Mouse (Mus musculus) intestine, embryonic 16.5 days (tissue): ENCODE measurements around the gene Prox1. TPM values are rescaled to one million over a fixed set of nuclear protein-coding genes. Genes with fewer than 3 reads are reported as not detected.

Source experiments
- ATAC-seq: fragments of 200-750 bp; cut with Nextera tagmentation; 2 replicates; pipeline ENCODE4 v1.8.0; 2017; ENCODE audit warnings: moderate TSS enrichment, moderate library complexity
- H3K27ac ChIP-seq: fragments of 300-500 bp; sonication (generic); 2 replicates; pipeline ENCODE4 v1.5.1; 2014; ENCODE audit warnings: mild to moderate bottlenecking, low read length
- H3K27me3 ChIP-seq: fragments of 300-500 bp; sonication (generic); replicated peaks from 2 replicates; pipeline ENCODE4 v1.6.1; 2014; ENCODE audit warnings: low read length, control low read depth, mixed read lengths; ENCODE audit not compliant: control insufficient read depth, insufficient read depth
- H3K36me3 ChIP-seq: fragments of 300-500 bp; sonication (generic); 2 replicates; pipeline ENCODE4 v1.6.1; 2014; ENCODE audit warnings: low read length, control low read depth; ENCODE audit not compliant: control insufficient read depth, insufficient read depth
- H3K4me1 ChIP-seq: fragments of 300-500 bp; sonication (generic); 2 replicates; pipeline ENCODE4 v1.6.1; 2014; ENCODE audit warnings: low read length, control low read depth, mixed read lengths; ENCODE audit not compliant: control insufficient read depth, insufficient read depth
- H3K4me2 ChIP-seq: fragments of 300-500 bp; sonication (generic); 2 replicates; pipeline ENCODE4 v1.6.1; 2014; ENCODE audit warnings: low read depth, low read length, control low read depth
- H3K4me3 ChIP-seq: fragments of 300-500 bp; sonication (generic); 2 replicates; pipeline ENCODE4 v1.5.1; 2014; ENCODE audit warnings: mild to moderate bottlenecking, low read length
- H3K9ac ChIP-seq: fragments of 300-500 bp; sonication (generic); 2 replicates; pipeline ENCODE4 v1.6.1; 2014; ENCODE audit warnings: low read depth, low read length
- H3K9me3 ChIP-seq: fragments of 300-500 bp; sonication (generic); 2 replicates; pipeline ENCODE4 v1.6.1; 2016; ENCODE audit warnings: low read length, control low read depth; ENCODE audit not compliant: control insufficient read depth
- WGBS: fragments of 180-500 bp; shearing (Covaris S2); extraction: QIAGEN DNeasy Blood & Tissue Kit; methylation state at CpG from one replicate; pipeline ENCODE4 v1.1.7; 2014; 5-methylcytosine and 5-hydroxymethylcytosine counted together
- polyA plus RNA-seq: library from polyadenylated mRNA; unstranded; fragments of >200 nt; fragmentation: Nextera tagmentation; extraction: Ambion mirVana; gene quantifications from 2 replicates; pipeline ENCODE4 v1.2.1, GENCODE M21; 2015

The Prox1 gene
- polyA plus RNA-seq, 1 experiment from 2014 or later, result 1.8 TPM

- peaks cover 2% of the 10 kb centered on the region; the same call in 1 of the 2 replicates for H3K27me3 ChIP-seq
- no peak overlapping the region for H3K4me2 ChIP-seq
- no peaks in the 10 kb centered on the region for H3K4me1 ChIP-seq
- no peak overlapping the region for H3K4me3 ChIP-seq
- H3K27ac ChIP-seq, result no peak overlapping the region
- H3K9ac ChIP-seq, result no peak overlapping the region
- no peak for ATAC-seq
- 41% methylated on average over 2 of the region's 2 CpGs for WGBS
- H3K9me3 ChIP-seq, result no peaks in the 10 kb centered on the region
- H3K36me3 ChIP-seq, result no peaks in the 10 kb centered on the region
These were observed 15.5 kb downstream of the Prox1 start for GRCm38 (mm10) chr1:190155021-190155420.

- no peak for ATAC-seq
- 22% methylated on average over 7 of the region's 7 CpGs for WGBS
These were observed 16.2 kb downstream of the Prox1 start for GRCm38 (mm10) chr1:190154292-190154691.

GRCm38 (mm10) chr1:190152603-190153002 lies 17.9 kb downstream of the Prox1 start:
- H3K9me3 ChIP-seq, result no peaks in the 10 kb centered on the region
- 94% methylated on average over 6 of the region's 6 CpGs for WGBS
- no peak overlapping the region for H3K9ac ChIP-seq
- no peak overlapping the region for H3K27ac ChIP-seq
- no peaks in the 10 kb centered on the region for H3K4me1 ChIP-seq
- no peak overlapping the region for H3K4me2 ChIP-seq
- no peaks in the 10 kb centered on the region for H3K36me3 ChIP-seq
- no peak for ATAC-seq
- H3K27me3 ChIP-seq, result no peaks in the 10 kb centered on the region; the same call in 1 of the 2 replicates
- H3K4me3 ChIP-seq, result no peak overlapping the region

More at GRCm38 (mm10) chr1:190154292-190154691, 16.2 kb downstream of the Prox1 start:
- Histone ChIP-seq H3K36me3 (no peaks in the 10 kb centered on the region), H3K4me2 (no peak overlapping the region), H3K9me3 (no peaks in the 10 kb centered on the region), H3K4me1 (no peaks in the 10 kb centered on the region), H3K9ac (no peak overlapping the region), H3K27me3 (peaks cover 2% of the 10 kb centered on the region; the same call in 1 of the 2 replicates), H3K27ac (no peak overlapping the region), H3K4me3 (no peak overlapping the region)

GRCm38 (mm10) chr1:190149233-190149741 lies 21.2 kb downstream of the Prox1 start:
- no peaks in the 10 kb centered on the region for H3K27me3 ChIP-seq
- H3K9ac ChIP-seq, result no peak overlapping the region
- H3K27ac ChIP-seq, result no peak overlapping the region
- ATAC-seq, result no peak
- no peaks in the 10 kb centered on the region for H3K9me3 ChIP-seq
- no peak overlapping the region for H3K4me2 ChIP-seq
- H3K4me1 ChIP-seq, result no peaks in the 10 kb centered on the region
- WGBS, result 47% methylated on average over 17 of the region's 17 CpGs
- no peaks in the 10 kb centered on the region for H3K36me3 ChIP-seq
- H3K4me3 ChIP-seq, result no peak overlapping the region

GRCm38 (mm10) chr1:190148661-190149232 lies 21.8 kb downstream of the Prox1 start:
- H3K27ac ChIP-seq, result no peak overlapping the region
- H3K27me3 ChIP-seq, result no peaks in the 10 kb centered on the region
- H3K9ac ChIP-seq, result no peak overlapping the region
- WGBS, result 44% methylated on average over 12 of the region's 12 CpGs
- no peaks in the 10 kb centered on the region for H3K4me1 ChIP-seq
- no peaks in the 10 kb centered on the region for H3K36me3 ChIP-seq
- no peak for ATAC-seq
- no peak overlapping the region for H3K4me3 ChIP-seq
- no peak overlapping the region for H3K4me2 ChIP-seq
- H3K9me3 ChIP-seq, result no peaks in the 10 kb centered on the region

- H3K4me3 ChIP-seq, result no peak overlapping the region
- no peak overlapping the region for H3K27ac ChIP-seq
- no peaks in the 10 kb centered on the region for H3K27me3 ChIP-seq
- no peaks in the 10 kb centered on the region for H3K36me3 ChIP-seq
- no peak overlapping the region for H3K4me2 ChIP-seq
- H3K9me3 ChIP-seq, result no peaks in the 10 kb centered on the region
- WGBS, result 55% methylated on average over 6 of the region's 6 CpGs
- ATAC-seq, result no peak
- no peak overlapping the region for H3K9ac ChIP-seq
- H3K4me1 ChIP-seq, result no peaks in the 10 kb centered on the region
These were observed 22.7 kb downstream of the Prox1 start for GRCm38 (mm10) chr1:190147816-190148215.

GRCm38 (mm10) chr1:190144416-190144815 lies 26.1 kb downstream of the Prox1 start:
- H3K9ac ChIP-seq, result no peak overlapping the region
- no peaks in the 10 kb centered on the region for H3K9me3 ChIP-seq
- H3K27ac ChIP-seq, result no peak overlapping the region
- H3K4me1 ChIP-seq, result no peaks in the 10 kb centered on the region
- no peak overlapping the region for H3K4me2 ChIP-seq
- H3K36me3 ChIP-seq, result no peaks in the 10 kb centered on the region
- H3K4me3 ChIP-seq, result no peak overlapping the region
- no peak for ATAC-seq
- H3K27me3 ChIP-seq, result no peaks in the 10 kb centered on the region

- H3K4me3 ChIP-seq, result no peak overlapping the region
- ATAC-seq, result no peak
- H3K9ac ChIP-seq, result no peak overlapping the region
- no peaks in the 10 kb centered on the region for H3K36me3 ChIP-seq
- no peaks in the 10 kb centered on the region for H3K4me1 ChIP-seq
- H3K27me3 ChIP-seq, result no peaks in the 10 kb centered on the region
- H3K4me2 ChIP-seq, result no peak overlapping the region
- no peaks in the 10 kb centered on the region for H3K9me3 ChIP-seq
- H3K27ac ChIP-seq, result no peak overlapping the region
- WGBS, result 80% methylated on average over 9 of the region's 9 CpGs
These were observed 26.9 kb downstream of the Prox1 start for GRCm38 (mm10) chr1:190143593-190143992.

GRCm38 (mm10) chr1:190142584-190142983 lies 27.9 kb downstream of the Prox1 start:
- H3K9ac ChIP-seq, result no peak overlapping the region
- no peak overlapping the region for H3K27ac ChIP-seq
- no peak overlapping the region for H3K4me3 ChIP-seq
- no peaks in the 10 kb centered on the region for H3K9me3 ChIP-seq
- ATAC-seq, result no peak
- no peak overlapping the region for H3K4me2 ChIP-seq
- 50% methylated on average over 4 of the region's 4 CpGs for WGBS
- H3K36me3 ChIP-seq, result no peaks in the 10 kb centered on the region
- H3K27me3 ChIP-seq, result no peaks in the 10 kb centered on the region
- H3K4me1 ChIP-seq, result no peaks in the 10 kb centered on the region

- Histone ChIP-seq H3K9ac (no peak overlapping the region), H3K9me3 (no peaks in the 10 kb centered on the region), H3K27me3 (no peaks in the 10 kb centered on the region), H3K4me3 (no peak overlapping the region), H3K36me3 (no peaks in the 10 kb centered on the region), H3K27ac (no peak overlapping the region), H3K4me2 (no peak overlapping the region), H3K4me1 (no peaks in the 10 kb centered on the region)
- no peak for ATAC-seq
- WGBS, result 66% methylated on average over 6 of the region's 6 CpGs
These were observed 30.0 kb downstream of the Prox1 start for GRCm38 (mm10) chr1:190140519-190140918.
